Mouse (Mus musculus) cerebellum, adult 8-10 months (tissue): Measurements from ENCODE around the gene Pitx3.
"Not testable (repeated sequence)": the region's sequence is repeated elsewhere in the genome, so short reads cannot be mapped to it uniquely, and the experiment has no call there.

Experiments used
- DNase-seq: peaks from one replicate; pipeline ENCODE4 v3.0.0; 2022

Pitx3 gene

GRCm38 (mm10) chr19:46131694-46132525, 16.2 kb downstream of the Pitx3 start, which contains the start of gene Elovl3:
Gene Elovl3, plus strand, starts transcription at chr19:46131897.
- DNase-seq: no peak

- no peak for DNase-seq
Measured at GRCm38 (mm10) chr19:46131283-46131682, 16.8 kb downstream of the Pitx3 start.

DNA sequence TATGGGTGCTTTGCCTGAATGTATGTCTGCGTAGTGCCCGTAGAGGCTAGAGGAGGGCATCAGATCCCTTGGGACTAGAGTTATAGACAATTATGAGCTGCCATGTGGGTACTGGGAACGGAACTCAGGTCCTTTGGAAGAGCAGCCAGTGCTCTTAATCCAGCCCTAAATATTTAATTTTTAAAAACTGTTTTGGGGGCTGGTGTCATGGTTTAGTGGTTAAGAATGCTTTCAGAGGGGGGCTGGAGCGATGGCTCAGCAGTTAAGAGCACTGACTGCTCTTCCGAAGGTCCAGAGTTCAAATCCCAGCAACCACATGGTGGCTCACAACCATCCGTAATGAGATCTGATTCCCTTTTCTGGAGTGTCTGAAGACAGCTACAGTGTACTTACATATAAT, 18.4 kb downstream of the Pitx3 start:
- DNase-seq: not testable (repeated sequence)

DNA sequence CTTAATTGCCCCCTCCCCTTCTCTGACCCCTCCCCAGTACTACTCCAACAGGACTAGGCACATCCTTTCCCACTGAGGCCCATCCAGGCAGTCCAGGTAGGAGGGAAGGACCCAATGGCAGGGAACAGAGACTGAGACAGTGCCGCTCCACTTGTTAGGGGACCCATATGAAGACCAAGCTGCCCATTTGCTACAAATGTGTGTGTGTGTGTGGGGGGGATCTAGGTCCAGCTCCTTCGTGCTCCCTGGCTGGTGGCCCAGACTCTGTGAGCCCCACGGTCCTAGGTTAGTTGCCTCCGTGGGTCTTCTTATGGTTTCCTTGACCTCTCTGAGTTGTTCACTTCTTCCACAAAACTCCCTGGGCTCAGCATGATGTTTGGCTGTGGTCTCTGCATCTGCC, 21.8 kb downstream of the Pitx3 start:
- DNase-seq: no peak

GRCm38 (mm10) chr19:46124651-46125050, 23.5 kb downstream of the Pitx3 start:
- DNase-seq: no peak

DNA sequence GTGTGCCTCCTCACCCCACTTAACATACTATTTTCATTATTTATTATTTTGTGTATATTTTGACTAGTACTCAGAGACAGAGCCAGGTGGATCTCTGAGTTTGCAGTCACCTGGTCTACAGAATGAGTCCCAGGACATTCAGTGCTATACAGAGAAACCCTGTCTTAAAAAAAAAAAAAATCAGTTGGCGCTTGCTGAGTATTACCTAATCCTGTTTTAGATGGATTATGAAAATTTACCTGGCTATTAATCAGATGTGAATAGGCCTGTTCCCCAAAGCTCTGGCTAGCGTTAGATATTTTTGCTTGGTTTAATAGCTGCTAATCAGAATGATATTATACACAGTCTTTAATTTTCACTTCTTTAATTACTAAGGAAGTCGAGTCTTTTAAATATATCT, 24.2 kb downstream of the Pitx3 start:
- no peak for DNase-seq

DNA sequence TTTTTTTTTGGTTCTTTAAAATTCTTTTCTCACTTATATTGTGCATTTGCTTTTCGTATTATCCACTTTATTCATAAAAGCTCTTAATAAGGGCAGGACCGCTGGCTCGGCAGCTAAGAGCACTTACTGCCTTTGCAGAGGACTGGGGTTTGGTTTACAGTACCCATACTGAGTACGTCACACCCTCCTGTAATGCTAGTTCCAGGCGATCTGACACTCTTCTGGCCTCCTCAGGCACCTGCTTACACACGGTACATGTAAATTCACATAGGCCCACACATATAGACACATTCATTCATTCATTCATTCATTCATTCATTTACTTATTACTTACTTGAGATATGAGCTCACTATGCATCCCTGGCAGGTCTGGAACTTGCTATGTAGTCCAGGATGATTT, 27.3 kb downstream of the Pitx3 start:
- no peak for DNase-seq

DNA sequence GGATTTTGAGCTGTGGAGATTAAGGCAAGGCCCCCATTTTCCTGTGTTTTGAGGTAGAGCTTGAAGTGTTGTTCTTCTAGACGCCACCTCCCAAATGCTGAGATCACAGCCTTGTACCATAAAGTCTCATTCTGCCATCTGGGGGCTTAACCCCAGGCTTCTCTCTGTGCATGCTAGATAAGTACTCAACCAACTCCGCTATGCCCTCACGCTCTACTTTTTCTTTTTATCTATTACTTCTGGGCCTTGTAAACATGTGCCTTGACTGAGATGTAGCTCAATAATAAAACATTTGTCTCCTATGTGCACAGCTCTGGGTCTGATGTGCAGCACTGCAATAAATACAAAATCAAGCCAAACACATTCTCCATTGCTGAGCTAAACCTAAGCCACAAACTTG, 28.7 kb downstream of the Pitx3 start:
- no peak for DNase-seq

GRCm38 (mm10) chr19:46114617-46115016, 33.5 kb downstream of the Pitx3 start:
- DNase-seq: no peak

- no peak for DNase-seq
Measured at GRCm38 (mm10) chr19:46110781-46111180, 37.3 kb downstream of the Pitx3 start.

GRCm38 (mm10) chr19:46110214-46110613, 37.9 kb downstream of the Pitx3 start:
- no peak for DNase-seq

GRCm38 (mm10) chr19:46104187-46104557, 44.0 kb downstream of the Pitx3 start:
- DNase-seq: no peak

- no peak for DNase-seq
Measured at GRCm38 (mm10) chr19:46103437-46104186, 44.5 kb downstream of the Pitx3 start.

GRCm38 (mm10) chr19:46099561-46099960, 48.6 kb downstream of the Pitx3 start:
- no peak for DNase-seq

DNA sequence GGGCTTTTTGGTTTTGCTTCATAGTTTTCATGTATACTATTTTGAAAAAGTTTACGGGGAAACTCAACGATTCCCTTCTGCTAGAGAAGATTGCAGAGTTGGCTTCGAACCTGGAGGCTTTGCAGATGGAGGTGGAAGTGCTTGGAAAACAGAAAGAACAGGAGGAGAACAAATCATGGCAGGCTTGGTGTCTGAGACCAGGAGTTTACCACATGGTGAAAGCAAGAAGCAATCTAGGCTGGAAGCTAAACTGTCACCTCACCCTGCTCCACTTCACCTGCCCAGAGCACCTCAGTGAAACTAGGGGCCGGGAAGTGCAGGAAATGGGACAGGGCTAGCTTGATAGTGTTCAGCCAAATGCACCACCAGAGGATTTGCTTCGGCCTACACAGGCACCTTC, 51.7 kb downstream of the Pitx3 start:
- no peak for DNase-seq

- DNase-seq: no peak
Measured at GRCm38 (mm10) chr19:46095291-46095690, 52.8 kb downstream of the Pitx3 start.

- DNase-seq: no peak
Measured at GRCm38 (mm10) chr19:46094144-46094543, 54.0 kb downstream of the Pitx3 start.

- no peak for DNase-seq
Measured at GRCm38 (mm10) chr19:46091641-46092040, 56.5 kb downstream of the Pitx3 start.

- no peak for DNase-seq
Measured at GRCm38 (mm10) chr19:46087871-46088270, 60.3 kb downstream of the Pitx3 start.

GRCm38 (mm10) chr19:46086337-46086736, 61.8 kb downstream of the Pitx3 start:
- peak; percentile 52 for DNase-seq
